Mouse (Mus musculus) embryonic facial prominence, embryonic 14.5 days (tissue): ENCODE measurements around the gene Unc45b. TPM values are rescaled to one million over a fixed set of nuclear protein-coding genes. Genes with fewer than 3 reads are reported as not detected.
"Not testable (repeated sequence)": the region's sequence is repeated elsewhere in the genome, so short reads cannot be mapped to it uniquely, and the experiment has no call there.

ENCODE experiments used
- ATAC-seq: fragments of 200-750 bp; cut with Nextera tagmentation; 2 replicates; pipeline ENCODE4 v1.8.0; 2017; ENCODE audit warnings: low read depth, moderate number of reproducible peaks, moderate TSS enrichment
- DNase-seq: peaks from one replicate; pipeline ENCODE4 v3.0.0-alpha.2; 2015; ENCODE audit warnings: low spot score
- H3K27ac ChIP-seq: fragments of 300-500 bp; sonication (generic); replicated peaks from 2 replicates; pipeline ENCODE4 v1.5.1; 2014; ENCODE audit warnings: low read depth, mild to moderate bottlenecking, low read length, moderate library complexity
- H3K27me3 ChIP-seq: fragments of 300-500 bp; sonication (generic); replicated peaks from 2 replicates; pipeline ENCODE4 v1.6.1; 2014; ENCODE audit warnings: low read length; ENCODE audit not compliant: control insufficient read depth, insufficient read depth
- H3K36me3 ChIP-seq: fragments of 300-500 bp; sonication (generic); 2 replicates; pipeline ENCODE4 v1.6.1; 2014; ENCODE audit warnings: low read length, mixed read lengths; ENCODE audit not compliant: control insufficient read depth, insufficient read depth
- H3K4me1 ChIP-seq: fragments of 300-500 bp; sonication (generic); 2 replicates; pipeline ENCODE4 v1.6.1; 2014; ENCODE audit warnings: antibody characterized with exemption, low read length; ENCODE audit not compliant: control insufficient read depth, insufficient read depth
- H3K4me2 ChIP-seq: fragments of 300-500 bp; sonication (generic); 2 replicates; pipeline ENCODE4 v1.6.1; 2014; ENCODE audit warnings: low read depth, mild to moderate bottlenecking, low read length, moderate library complexity, mixed read lengths
- H3K4me3 ChIP-seq: fragments of 300-500 bp; sonication (generic); 2 replicates; pipeline ENCODE4 v1.5.1; 2014; ENCODE audit warnings: low read depth, mild to moderate bottlenecking, low read length
- H3K9ac ChIP-seq: fragments of 300-500 bp; sonication (generic); 2 replicates; pipeline ENCODE4 v1.6.1; 2014; ENCODE audit warnings: low read depth, mild to moderate bottlenecking, low read length, moderate library complexity, mixed read lengths
- H3K9me3 ChIP-seq: fragments of 300-500 bp; sonication (generic); 2 replicates; pipeline ENCODE4 v1.6.1; 2016; ENCODE audit warnings: low read length; ENCODE audit not compliant: control insufficient read depth
- WGBS: fragments of 180-500 bp; shearing (Covaris S2); extraction: QIAGEN DNeasy Blood & Tissue Kit; methylation state at CpG from one replicate; pipeline ENCODE4 v1.1.7; 2014; 5-methylcytosine and 5-hydroxymethylcytosine counted together
- polyA plus RNA-seq: library from polyadenylated mRNA; unstranded; fragments of >200 nt; fragmentation: Nextera tagmentation; extraction: Ambion mirVana; gene quantifications from 2 replicates; pipeline ENCODE4 v1.2.1, GENCODE M21; 2014

Unc45b gene
- polyA plus RNA-seq, 1 experiment from 2014 or later = 44.5 TPM

DNA sequence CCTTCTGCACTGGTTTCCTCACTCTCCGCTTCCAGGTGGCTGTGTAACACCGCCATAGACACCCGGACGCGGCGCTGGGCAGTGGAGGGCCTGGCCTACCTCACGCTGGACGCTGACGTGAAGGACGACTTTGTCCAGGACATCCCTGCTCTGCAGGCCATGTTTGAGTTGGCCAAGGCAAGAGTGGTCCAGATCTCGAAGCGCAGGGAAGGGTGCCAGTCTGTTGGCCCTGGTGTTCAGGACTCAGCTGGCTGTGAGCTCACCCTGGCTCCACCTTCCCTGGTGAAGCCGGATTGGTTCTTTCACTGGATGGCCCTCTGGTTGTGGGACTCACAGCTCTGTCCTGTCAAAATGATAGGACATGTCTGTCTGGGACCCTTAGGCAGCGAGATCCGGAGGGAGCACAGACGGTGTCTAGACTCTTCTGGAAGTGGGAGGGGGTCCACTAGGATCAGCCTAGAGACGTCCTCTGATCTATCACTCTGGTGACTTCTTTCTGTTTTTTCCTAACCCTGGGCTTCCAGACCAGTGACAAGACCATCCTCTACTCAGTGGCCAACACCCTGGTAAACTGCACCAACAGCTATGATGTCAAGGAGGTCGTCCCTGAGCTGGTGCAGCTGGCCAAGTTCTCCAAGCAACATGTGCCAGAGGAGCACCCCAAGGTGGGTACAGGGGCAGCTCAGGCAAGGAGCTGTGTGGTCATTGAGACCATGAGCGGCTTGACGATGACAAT lies 18.7 kb downstream of the Unc45b start:
- H3K27ac ChIP-seq = no peak overlapping the region
- H3K4me2 ChIP-seq = no peak overlapping the region
- H3K9ac ChIP-seq = no peak overlapping the region
- no peak for ATAC-seq
- H3K4me1 ChIP-seq = peaks cover 5% of the 10 kb centered on the region; the same call in 1 of the 2 replicates
- no peaks in the 10 kb centered on the region for H3K36me3 ChIP-seq
- H3K9me3 ChIP-seq = no peaks in the 10 kb centered on the region
- DNase-seq = no peak
- H3K4me3 ChIP-seq = no peak overlapping the region
- WGBS = 28% methylated on average over 20 of the region's 20 CpGs
- H3K27me3 ChIP-seq = peaks cover 39% of the 10 kb centered on the region

DNA sequence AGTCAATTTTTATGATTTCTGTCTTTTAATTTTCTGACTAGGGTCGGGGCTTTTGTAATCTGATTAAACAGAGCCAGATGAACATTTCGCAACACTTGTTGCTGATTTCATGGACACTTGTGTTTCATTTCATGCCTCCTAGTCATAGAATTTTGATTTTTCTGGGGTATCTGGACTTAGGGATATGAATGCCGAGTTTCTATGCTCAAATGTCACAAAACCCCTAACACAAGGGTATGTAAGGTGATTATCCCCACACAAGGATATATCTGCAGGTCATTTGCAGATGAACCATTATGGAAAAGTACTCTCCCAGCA lies 19.2 kb downstream of the Unc45b start:
- ATAC-seq = no peak
- H3K27me3 ChIP-seq = peaks cover 45% of the 10 kb centered on the region
- peaks cover 5% of the 10 kb centered on the region; the same call in 1 of the 2 replicates for H3K4me1 ChIP-seq
- peak overlapping the region; percentile 92; the same call in 1 of the 2 replicates for H3K4me2 ChIP-seq
- H3K9ac ChIP-seq = no peak overlapping the region
- no peak for DNase-seq
- H3K27ac ChIP-seq = no peak overlapping the region
- 32% methylated on average over 3 of the region's 3 CpGs for WGBS
- no peaks in the 10 kb centered on the region for H3K9me3 ChIP-seq
- no peak overlapping the region; the same call in 1 of the 2 replicates for H3K4me3 ChIP-seq
- H3K36me3 ChIP-seq = no peaks in the 10 kb centered on the region

DNA sequence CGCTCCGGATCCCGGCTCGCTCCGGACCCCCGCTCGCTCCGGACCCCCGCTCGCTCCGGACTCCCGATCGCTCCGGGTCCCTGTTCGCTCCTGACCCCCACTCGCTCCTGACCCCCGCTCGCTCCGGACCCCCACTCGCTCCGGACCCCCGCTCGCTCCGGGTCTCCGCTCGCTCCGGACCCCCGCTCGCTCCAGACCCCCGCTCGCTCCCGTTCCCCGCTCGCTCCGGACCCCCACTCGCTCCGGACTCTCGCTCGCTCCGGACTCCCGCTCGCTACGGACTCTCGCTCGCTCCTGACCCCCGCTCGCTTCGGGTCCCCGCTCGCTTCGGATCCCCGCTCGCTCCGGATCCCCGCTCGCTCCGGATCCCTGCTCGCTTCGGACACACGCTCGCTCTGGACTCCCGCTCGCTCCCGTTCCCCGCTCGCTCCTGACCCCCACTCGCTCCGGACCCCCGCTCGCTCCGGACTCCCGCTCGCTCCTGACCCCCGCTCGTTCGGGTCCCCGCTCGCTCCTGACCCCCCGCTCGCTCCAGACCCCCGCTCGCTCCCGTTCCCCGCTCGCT lies 20.1 kb downstream of the Unc45b start:
- ATAC-seq, H3K4me1 ChIP-seq, H3K36me3 ChIP-seq, H3K27ac ChIP-seq, DNase-seq, H3K9me3 ChIP-seq: not testable (repeated sequence)
- Histone ChIP-seq H3K27me3 (peaks cover 51% of the 10 kb centered on the region), H3K4me2 (peak overlapping the region; percentile 92), H3K9ac (peak overlapping the region; percentile 37; the same call in 1 of the 2 replicates), H3K4me3 (peak overlapping the region; percentile 49)
- WGBS = 1% methylated on average over 53 of the region's 85 CpGs

DNA sequence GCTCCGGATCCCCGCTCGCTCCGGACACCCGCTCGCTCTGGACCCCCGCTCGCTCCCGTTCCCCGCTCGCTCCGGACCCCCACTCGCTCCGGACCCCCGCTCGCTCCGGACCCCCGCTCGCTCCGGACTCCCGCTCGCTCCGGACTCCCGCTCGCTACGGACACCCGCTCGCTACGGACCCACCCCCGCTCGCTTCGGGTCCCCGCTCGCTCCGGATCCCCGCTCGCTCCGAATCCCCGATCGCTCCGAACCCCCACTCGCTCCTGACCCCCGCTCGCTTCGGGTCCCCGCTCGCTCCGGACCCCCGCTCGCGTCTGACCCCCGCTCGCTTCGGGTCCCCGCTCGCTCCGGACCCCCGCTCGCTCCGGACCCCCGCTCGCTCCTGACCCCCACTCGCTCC lies 20.8 kb downstream of the Unc45b start:
- Histone ChIP-seq H3K27me3 (peaks cover 58% of the 10 kb centered on the region), H3K4me3 (peak overlapping the region; percentile 49), H3K9ac (peak overlapping the region; percentile 58), H3K4me2 (peak overlapping the region; percentile 92)
- H3K4me1 ChIP-seq, H3K36me3 ChIP-seq, DNase-seq, H3K27ac ChIP-seq, H3K9me3 ChIP-seq, ATAC-seq: not testable (repeated sequence)
- 1% methylated on average over 17 of the region's 63 CpGs for WGBS

DNA sequence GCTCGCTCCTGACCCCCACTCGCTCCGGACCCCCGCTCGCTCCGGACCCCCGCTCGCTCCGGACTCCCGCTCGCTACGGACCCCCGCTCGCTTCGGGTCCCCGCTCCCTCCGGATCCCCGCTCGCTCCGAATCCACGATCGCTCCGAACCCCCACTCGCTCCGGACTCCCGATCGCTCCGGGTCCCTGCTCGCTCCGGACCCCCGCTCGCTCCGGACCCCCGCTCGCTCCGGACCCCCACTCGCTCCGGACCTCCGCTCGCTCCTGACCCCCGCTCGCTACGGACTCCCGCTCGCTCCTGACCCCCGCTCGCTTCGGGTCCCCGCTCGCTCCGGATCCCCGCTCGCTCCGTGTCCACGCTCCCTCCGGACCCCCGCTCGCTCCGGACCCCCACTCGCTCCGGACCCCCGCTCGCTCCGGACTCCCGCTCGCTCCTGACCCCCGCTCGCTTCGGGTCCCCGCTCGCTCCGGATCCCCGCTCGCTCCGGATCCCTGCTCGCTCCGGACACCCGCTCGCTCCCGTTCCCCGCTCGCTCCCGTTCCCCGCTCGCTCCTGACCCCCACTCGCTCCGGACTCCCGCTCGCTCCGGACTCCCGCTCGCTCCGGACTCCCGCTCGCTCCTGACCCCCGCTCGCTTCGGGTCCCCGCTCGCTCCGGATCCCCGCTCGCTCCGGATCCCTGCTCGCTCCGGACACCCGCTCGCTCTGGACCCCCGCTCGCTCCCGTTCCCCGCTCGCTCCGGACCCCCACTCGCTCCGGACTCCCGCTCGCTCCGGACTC lies 21.5 kb downstream of the Unc45b start:
- not testable (repeated sequence) for H3K36me3 ChIP-seq, ATAC-seq, H3K9me3 ChIP-seq, DNase-seq, H3K4me1 ChIP-seq, H3K27ac ChIP-seq
- Histone ChIP-seq H3K4me2 (peak overlapping the region; percentile 92), H3K27me3 (peaks cover 62% of the 10 kb centered on the region), H3K9ac (peak overlapping the region; percentile 58), H3K4me3 (peak overlapping the region; percentile 49)
- 1% methylated on average over 56 of the region's 119 CpGs for WGBS

DNA sequence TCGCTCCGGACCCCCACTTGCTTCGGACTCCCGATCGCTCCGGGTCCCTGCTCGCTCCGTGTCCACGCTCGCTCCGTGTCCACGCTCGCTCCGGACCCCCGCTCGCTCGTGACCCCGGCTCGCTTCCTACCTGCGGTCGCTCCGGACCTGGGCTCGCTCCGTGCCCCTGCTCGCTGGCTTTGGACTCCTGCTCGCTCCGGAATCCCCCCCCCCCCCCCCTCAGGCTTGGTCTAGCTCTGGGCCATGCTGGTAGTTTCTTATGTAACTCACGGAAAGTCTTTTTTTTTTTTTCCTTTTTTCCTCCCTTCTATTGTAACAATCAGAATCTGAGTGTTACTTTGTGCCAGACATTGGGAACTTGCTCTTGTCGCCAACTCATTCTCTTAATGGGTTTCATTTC lies 22.8 kb downstream of the Unc45b start:
- Histone ChIP-seq H3K27ac (no peak overlapping the region), H3K9ac (peak overlapping the region; percentile 55), H3K9me3 (no peaks in the 10 kb centered on the region), H3K36me3 (no peaks in the 10 kb centered on the region), H3K27me3 (peaks cover 62% of the 10 kb centered on the region), H3K4me1 (peaks cover 5% of the 10 kb centered on the region; the same call in 1 of the 2 replicates), H3K4me2 (peak overlapping the region; percentile 92), H3K4me3 (peak overlapping the region; percentile 49)
- DNase-seq (no peak), ATAC-seq (no peak)
- 2% methylated on average over 8 of the region's 29 CpGs for WGBS

DNA sequence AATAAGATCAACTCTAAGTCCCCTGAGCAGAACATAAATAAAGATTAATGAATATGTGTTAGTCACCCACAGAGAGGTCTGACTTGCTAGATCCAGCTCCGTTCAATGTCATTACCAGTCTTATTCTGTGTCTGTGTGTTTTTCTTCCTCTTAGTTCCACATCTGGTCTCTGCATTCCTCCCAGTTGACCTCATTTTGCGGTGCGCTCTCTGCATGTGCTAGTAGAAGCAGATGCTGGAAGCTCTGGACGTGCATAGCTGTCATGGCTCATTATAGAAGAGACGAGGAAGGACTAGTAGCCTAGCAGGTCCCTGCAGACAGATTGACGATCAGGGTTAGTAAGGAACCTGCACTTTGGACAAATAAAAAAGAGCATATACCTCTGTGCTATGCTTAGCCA lies 33.0 kb downstream of the Unc45b start:
- 21% methylated on average over 6 of the region's 6 CpGs for WGBS
- DNase-seq = peak; percentile 35
- peaks cover 11% of the 10 kb centered on the region; the same call in 1 of the 2 replicates for H3K27me3 ChIP-seq

DNA sequence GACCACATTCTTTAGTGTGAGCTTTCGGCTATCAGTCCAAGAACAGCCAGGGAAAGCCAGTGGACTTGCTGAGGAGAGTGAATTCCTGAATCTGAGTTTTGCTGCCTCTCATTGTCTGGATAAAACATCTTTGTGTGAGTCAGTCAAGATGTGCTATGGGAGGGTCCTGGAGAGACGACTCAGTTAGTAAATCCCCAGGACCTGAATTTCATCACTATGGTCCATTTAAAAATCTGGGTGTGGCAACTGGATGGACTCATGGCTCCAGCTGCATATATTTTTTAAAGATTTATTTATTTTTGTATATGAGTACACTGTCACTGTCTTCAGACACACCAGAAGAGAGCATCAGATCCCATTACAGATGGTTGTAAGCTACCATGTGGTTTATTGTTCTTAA lies 35.3 kb downstream of the Unc45b start:
- DNase-seq = no peak
- H3K27me3 ChIP-seq = peaks cover 11% of the 10 kb centered on the region
- H3K4me1 ChIP-seq = no peaks in the 10 kb centered on the region
- H3K4me3 ChIP-seq = no peak overlapping the region
- 61% methylated on average over 2 of the region's 2 CpGs for WGBS
- H3K36me3 ChIP-seq = no peaks in the 10 kb centered on the region
- H3K4me2 ChIP-seq = no peak overlapping the region
- H3K9ac ChIP-seq = no peak overlapping the region
- ATAC-seq = no peak
- H3K27ac ChIP-seq = no peak overlapping the region
- no peaks in the 10 kb centered on the region for H3K9me3 ChIP-seq

More for the DNA sequence above, 33.0 kb downstream of the Unc45b start:
- ATAC-seq = no peak
- no peak overlapping the region for H3K27ac ChIP-seq
- no peaks in the 10 kb centered on the region for H3K4me1 ChIP-seq
- H3K4me3 ChIP-seq = no peak overlapping the region
- H3K9me3 ChIP-seq = no peaks in the 10 kb centered on the region
- H3K36me3 ChIP-seq = no peaks in the 10 kb centered on the region
- no peak overlapping the region for H3K4me2 ChIP-seq
- no peak overlapping the region for H3K9ac ChIP-seq
